Mouse (Mus musculus): Measurements from ENCODE around the gene Otog. TPM values are rescaled to one million over a fixed set of nuclear protein-coding genes. Genes with fewer than 3 reads are reported as not detected.

Otog gene
- polyA plus RNA-seq, 1 experiment from 2014 or later, result not detected

Other genes with a start within 250 kb of the Otog start
- not detected in 3 replicates for gene Abcc6, start 210.7 kb upstream of the Otog start, polyA plus RNA-seq (2018)
- 15.9 to 40.2 TPM (median 19.6 TPM) in 3 replicates for gene Nomo1, start 207.3 kb upstream of the Otog start, polyA plus RNA-seq (2018)
- not detected in 3 replicates for gene Kcnj11, start 140.2 kb upstream of the Otog start, polyA plus RNA-seq (2018)
- gene Abcc8, start 61.0 kb upstream of the Otog start, polyA plus RNA-seq (2018), result not detected in 3 replicates
- gene Ush1c, start 2.5 kb upstream of the Otog start, polyA plus RNA-seq (2018), result not detected in 3 replicates
- not detected in 3 replicates for gene Myod1, start 135.5 kb downstream of the Otog start, polyA plus RNA-seq (2018)
- gene Kcnc1, start 155.5 kb downstream of the Otog start, polyA plus RNA-seq (2018), result not detected in 3 replicates

Data from macrophage (primary cell).